Mouse (Mus musculus): ENCODE measurements around the gene Slc39a10. TPM values are rescaled to one million over a fixed set of nuclear protein-coding genes. Genes with fewer than 3 reads are reported as not detected.

Gene Slc39a10
- polyA plus RNA-seq, 2 experiments: 35.6 to 53.7 TPM

DNA sequence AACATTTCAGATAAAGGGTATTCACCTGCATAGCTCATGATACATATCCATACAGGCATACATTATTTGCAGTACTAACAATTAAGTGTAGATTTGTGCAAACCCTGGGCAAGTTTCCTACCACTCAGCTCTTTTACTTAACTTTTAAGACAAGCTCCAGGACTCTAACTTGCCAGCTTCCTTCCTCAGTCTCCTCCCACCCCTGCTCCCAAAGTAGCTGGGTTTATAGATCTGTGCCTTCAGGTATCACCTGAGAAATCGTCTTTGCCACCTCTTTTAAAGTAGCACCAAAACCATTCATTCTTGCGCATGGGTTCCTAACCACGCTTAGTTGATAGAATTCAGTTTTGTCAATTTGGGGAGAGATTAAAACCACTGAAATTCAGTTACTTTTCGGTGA is 41.1 kb downstream of the Slc39a10 start:
- WGBS: 48% methylated on average over 4 of the region's 4 CpGs
- Histone ChIP-seq H3K27me3 (ENCODE audit: control insufficient read depth, insufficient read depth, low read length) (no peaks in the 10 kb centered on the region), H3K27ac (replicated peaks; ENCODE audit: low read depth, low read length) (0 out of 2 replicates have a peak overlapping the region, but pooled peaks have one; percentile 19), H3K9ac (ENCODE audit: low read depth, low read length, severe bottlenecking) (no peak overlapping the region), H3K9me3 (ENCODE audit: control insufficient read depth, low read length) (no peaks in the 10 kb centered on the region), H3K36me3 (ENCODE audit: control insufficient read depth, insufficient read depth, low read length) (no peaks in the 10 kb centered on the region), H3K4me3 (replicated peaks; ENCODE audit: low read length) (peak overlapping the region; percentile 91), H3K4me1 (ENCODE audit: control insufficient read depth, insufficient read depth, low read length) (peaks cover 20% of the 10 kb centered on the region), H3K4me2 (replicated peaks; ENCODE audit: low read depth, low read length, severe bottlenecking) (peak overlapping the region; percentile 68)
- DNase-seq (ENCODE audit: low spot score): no peak
- no peak for TF ChIP-seq POLR2A (IDR thresholded peaks at IDR 0.05; ENCODE audit: borderline replicate concordance, extremely low read depth, insufficient read depth, insufficient read length)
- ATAC-seq (ENCODE audit: low FRiP score, low read depth): no peak

DNA sequence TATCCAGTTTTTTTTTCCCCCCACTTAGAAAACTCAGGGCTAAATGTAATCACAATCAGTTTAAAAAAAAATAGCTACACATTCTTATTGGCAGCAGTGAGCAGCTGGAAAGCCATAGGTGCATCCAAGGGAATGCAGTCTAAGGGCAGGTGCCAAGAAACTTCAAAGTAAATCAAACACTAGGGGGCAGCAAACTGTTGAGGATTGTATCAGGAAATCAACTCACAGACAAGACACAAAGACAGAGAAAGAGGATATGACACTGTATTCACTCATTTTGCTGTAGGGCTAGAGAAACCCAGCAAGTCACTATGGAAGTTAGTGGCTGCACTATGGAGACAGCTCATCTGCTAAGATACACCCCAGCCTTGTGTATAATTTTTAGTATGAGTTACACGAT is 42.9 kb downstream of the Slc39a10 start:
- Histone ChIP-seq H3K36me3 (ENCODE audit: control insufficient read depth, insufficient read depth, low read length) (no peaks in the 10 kb centered on the region), H3K4me2 (replicated peaks; ENCODE audit: low read depth, low read length, severe bottlenecking) (no peak overlapping the region), H3K9ac (ENCODE audit: low read depth, low read length, severe bottlenecking) (no peak overlapping the region), H3K4me1 (ENCODE audit: control insufficient read depth, insufficient read depth, low read length) (peaks cover 19% of the 10 kb centered on the region), H3K27me3 (ENCODE audit: control insufficient read depth, insufficient read depth, low read length) (no peaks in the 10 kb centered on the region), H3K4me3 (replicated peaks; ENCODE audit: low read length) (no peak overlapping the region), H3K9me3 (ENCODE audit: control insufficient read depth, low read length) (no peaks in the 10 kb centered on the region), H3K27ac (replicated peaks; ENCODE audit: low read depth, low read length) (no peak overlapping the region)
- TF ChIP-seq POLR2A (IDR thresholded peaks at IDR 0.05; ENCODE audit: borderline replicate concordance, extremely low read depth, insufficient read depth, insufficient read length): no peak
- no peak for ATAC-seq (ENCODE audit: low FRiP score, low read depth)
- DNase-seq (ENCODE audit: low spot score): peak; percentile 90
- WGBS: 63% methylated on average over 1 of the region's 1 CpGs

DNA sequence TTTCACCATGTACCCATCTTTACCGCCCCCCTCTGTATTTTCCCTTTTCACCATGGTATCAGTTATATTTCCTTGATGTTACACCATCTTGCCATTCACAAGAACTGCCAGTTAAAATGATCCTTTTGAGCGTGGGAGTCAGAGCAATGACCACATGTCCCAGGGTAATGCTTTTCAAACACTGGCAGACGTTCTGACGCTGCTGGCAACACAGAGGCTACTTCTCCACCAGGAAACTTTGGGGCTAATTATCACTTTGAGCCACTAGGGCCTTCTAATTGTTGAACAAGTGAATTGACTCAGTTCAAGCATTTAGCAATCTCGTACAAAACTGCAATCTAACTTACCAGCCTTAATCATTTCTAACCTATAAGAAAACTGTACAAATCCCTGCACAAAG is 47.4 kb downstream of the Slc39a10 start:
- DNase-seq (ENCODE audit: low spot score): no peak
- Histone ChIP-seq H3K4me3 (replicated peaks; ENCODE audit: low read length) (no peak overlapping the region), H3K9ac (ENCODE audit: low read depth, low read length, severe bottlenecking) (no peak overlapping the region), H3K36me3 (ENCODE audit: control insufficient read depth, insufficient read depth, low read length) (no peaks in the 10 kb centered on the region), H3K27me3 (ENCODE audit: control insufficient read depth, insufficient read depth, low read length) (no peaks in the 10 kb centered on the region), H3K4me1 (ENCODE audit: control insufficient read depth, insufficient read depth, low read length) (peaks cover 4% of the 10 kb centered on the region; the same call in 1 of the 2 replicates), H3K27ac (replicated peaks; ENCODE audit: low read depth, low read length) (no peak overlapping the region), H3K4me2 (replicated peaks; ENCODE audit: low read depth, low read length, severe bottlenecking) (no peak overlapping the region), H3K9me3 (ENCODE audit: control insufficient read depth, low read length) (no peaks in the 10 kb centered on the region)
- TF ChIP-seq POLR2A (IDR thresholded peaks at IDR 0.05; ENCODE audit: borderline replicate concordance, extremely low read depth, insufficient read depth, insufficient read length): no peak
- ATAC-seq (ENCODE audit: low FRiP score, low read depth): no peak
- 37% methylated on average over 5 of the region's 5 CpGs for WGBS

DNA sequence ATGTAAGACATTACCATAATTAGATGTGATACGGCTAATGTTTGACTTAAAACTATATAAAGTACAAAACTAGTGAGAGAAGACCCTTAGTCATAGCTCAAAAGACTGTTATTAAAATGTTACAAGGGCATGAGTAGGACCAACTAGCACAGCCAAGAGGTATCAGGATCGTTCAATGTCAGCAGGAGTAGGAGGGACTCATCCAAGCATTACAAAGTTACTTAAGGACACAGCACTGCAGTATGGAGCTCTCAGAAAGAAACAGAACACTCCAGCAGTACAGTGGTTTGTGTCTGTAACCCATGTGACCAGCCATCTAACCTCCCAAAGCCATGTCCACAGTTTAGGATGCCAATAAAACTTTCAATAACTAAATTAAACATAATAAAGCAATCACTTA is 48.4 kb downstream of the Slc39a10 start:
- DNase-seq (ENCODE audit: low spot score) (no peak), ATAC-seq (ENCODE audit: low FRiP score, low read depth) (no peak)
- 83% methylated on average over 2 of the region's 2 CpGs for WGBS
- Histone ChIP-seq H3K36me3 (ENCODE audit: control insufficient read depth, insufficient read depth, low read length) (no peaks in the 10 kb centered on the region), H3K27ac (replicated peaks; ENCODE audit: low read depth, low read length) (no peak overlapping the region), H3K4me1 (ENCODE audit: control insufficient read depth, insufficient read depth, low read length) (no peaks in the 10 kb centered on the region), H3K27me3 (ENCODE audit: control insufficient read depth, insufficient read depth, low read length) (no peaks in the 10 kb centered on the region), H3K4me2 (replicated peaks; ENCODE audit: low read depth, low read length, severe bottlenecking) (no peak overlapping the region), H3K4me3 (replicated peaks; ENCODE audit: low read length) (no peak overlapping the region), H3K9me3 (ENCODE audit: control insufficient read depth, low read length) (no peaks in the 10 kb centered on the region), H3K9ac (ENCODE audit: low read depth, low read length, severe bottlenecking) (no peak overlapping the region)
- TF ChIP-seq POLR2A (IDR thresholded peaks at IDR 0.05; ENCODE audit: borderline replicate concordance, extremely low read depth, insufficient read depth, insufficient read length): no peak

DNA sequence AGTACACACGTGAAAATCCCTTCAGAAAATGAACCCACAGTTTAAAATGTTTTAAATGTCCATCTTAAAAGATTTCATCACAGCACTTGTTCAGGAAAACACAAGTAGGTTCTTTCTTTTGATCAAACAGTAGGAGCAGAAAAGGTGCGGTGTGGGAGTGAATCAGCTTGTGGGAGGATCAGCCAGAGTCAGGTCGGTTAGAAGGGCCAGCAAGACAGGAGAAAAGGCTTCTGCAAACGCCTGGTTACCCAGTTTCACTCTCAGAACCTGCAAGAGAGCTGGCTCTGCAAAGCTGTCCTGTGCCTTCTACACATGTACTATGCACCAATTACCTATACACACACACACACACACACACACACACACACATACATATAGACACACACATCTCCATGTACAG is 49.2 kb downstream of the Slc39a10 start:
- H3K4me3 ChIP-seq (replicated peaks; ENCODE audit: low read length): no peak overlapping the region
- H3K9me3 ChIP-seq (ENCODE audit: control insufficient read depth, low read length): no peaks in the 10 kb centered on the region
- WGBS: 27% methylated on average over 4 of the region's 4 CpGs
- no peak overlapping the region for H3K27ac ChIP-seq (replicated peaks; ENCODE audit: low read depth, low read length)
- no peak overlapping the region for H3K4me2 ChIP-seq (replicated peaks; ENCODE audit: low read depth, low read length, severe bottlenecking)
- no peaks in the 10 kb centered on the region for H3K27me3 ChIP-seq (ENCODE audit: control insufficient read depth, insufficient read depth, low read length)
- no peaks in the 10 kb centered on the region for H3K4me1 ChIP-seq (ENCODE audit: control insufficient read depth, insufficient read depth, low read length)
- DNase-seq (ENCODE audit: low spot score) (no peak), ATAC-seq (ENCODE audit: low FRiP score, low read depth) (no peak)
- H3K9ac ChIP-seq (ENCODE audit: low read depth, low read length, severe bottlenecking): no peak overlapping the region
- H3K36me3 ChIP-seq (ENCODE audit: control insufficient read depth, insufficient read depth, low read length): no peaks in the 10 kb centered on the region
- TF ChIP-seq POLR2A (IDR thresholded peaks at IDR 0.05; ENCODE audit: borderline replicate concordance, extremely low read depth, insufficient read depth, insufficient read length): no peak

DNA sequence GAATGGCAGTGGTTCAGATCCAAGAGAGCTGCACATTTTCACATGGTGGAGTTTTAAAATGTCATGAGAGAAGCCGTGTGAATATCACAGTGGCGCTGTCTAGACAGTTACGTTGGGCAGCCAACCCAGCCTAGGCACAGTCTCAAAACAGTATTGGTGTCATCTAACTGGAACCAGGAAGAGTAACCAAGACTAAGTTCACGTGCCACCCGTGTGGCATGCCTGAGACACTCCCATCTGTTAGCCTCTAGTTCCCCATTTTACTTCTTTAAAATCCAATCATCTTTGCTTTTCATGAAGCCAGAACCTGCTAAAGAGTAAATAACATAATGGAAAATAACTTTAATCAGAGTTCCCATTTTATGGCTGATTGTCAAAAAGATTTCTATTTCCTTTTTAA is 60.7 kb downstream of the Slc39a10 start:
- DNase-seq (ENCODE audit: low spot score): no peak
- no peak overlapping the region for H3K4me2 ChIP-seq (replicated peaks; ENCODE audit: low read depth, low read length, severe bottlenecking)
- TF ChIP-seq POLR2A (IDR thresholded peaks at IDR 0.05; ENCODE audit: borderline replicate concordance, extremely low read depth, insufficient read depth, insufficient read length): no peak
- no peak overlapping the region for H3K9ac ChIP-seq (ENCODE audit: low read depth, low read length, severe bottlenecking)
- peaks cover 28% of the 10 kb centered on the region for H3K36me3 ChIP-seq (ENCODE audit: control insufficient read depth, insufficient read depth, low read length)
- 88% methylated on average over 5 of the region's 5 CpGs for WGBS
- ATAC-seq (ENCODE audit: low FRiP score, low read depth): no peak
- H3K4me3 ChIP-seq (replicated peaks; ENCODE audit: low read length): no peak overlapping the region
- no peak overlapping the region for H3K27ac ChIP-seq (replicated peaks; ENCODE audit: low read depth, low read length)
- H3K4me1 ChIP-seq (ENCODE audit: control insufficient read depth, insufficient read depth, low read length): no peaks in the 10 kb centered on the region
- no peaks in the 10 kb centered on the region for H3K9me3 ChIP-seq (ENCODE audit: control insufficient read depth, low read length)
- no peaks in the 10 kb centered on the region for H3K27me3 ChIP-seq (ENCODE audit: control insufficient read depth, insufficient read depth, low read length)

Measured in limb, embryonic 14.5 days (tissue).